Mouse (Mus musculus) hindbrain, embryonic 14.5 days (tissue): ENCODE data around the gene 1700025G04Rik. TPM values are rescaled to one million over a fixed set of nuclear protein-coding genes. Genes with fewer than 3 reads are reported as not detected.
A peak's percentile ranks its signal among the peaks of the same experiment; 100 is the strongest.

Experiments
- ATAC-seq: fragments of 200-750 bp; cut with Nextera tagmentation; 2 replicates; pipeline ENCODE4 v1.8.0; 2017; ENCODE audit warnings: moderate number of reproducible peaks, mild to moderate bottlenecking, moderate TSS enrichment, moderate library complexity; ENCODE audit not compliant: low FRiP score
- DNase-seq: peaks from one replicate; pipeline ENCODE4 v3.0.0-alpha.2; 2015; ENCODE audit warnings: low spot score
- H3K27ac ChIP-seq: fragments of 300-500 bp; sonication (generic); 2 replicates; pipeline ENCODE4 v1.5.1; 2014; ENCODE audit warnings: mild to moderate bottlenecking, moderate library complexity
- H3K27me3 ChIP-seq: fragments of 300-500 bp; sonication (generic); 2 replicates; pipeline ENCODE4 v1.6.1; 2014; ENCODE audit warnings: mild to moderate bottlenecking, low read length, mixed read lengths; ENCODE audit not compliant: control insufficient read depth, insufficient read depth
- H3K36me3 ChIP-seq: fragments of 300-500 bp; sonication (generic); replicated peaks from 2 replicates; pipeline ENCODE4 v1.6.1; 2014; ENCODE audit not compliant: control insufficient read depth, insufficient read depth
- H3K4me1 ChIP-seq: fragments of 300-500 bp; sonication (generic); replicated peaks from 2 replicates; pipeline ENCODE4 v1.6.1; 2014; ENCODE audit warnings: antibody characterized with exemption, low read length, mixed read lengths; ENCODE audit not compliant: control insufficient read depth, insufficient read depth
- H3K4me2 ChIP-seq: fragments of 300-500 bp; sonication (generic); replicated peaks from 2 replicates; pipeline ENCODE4 v1.6.1; 2014; ENCODE audit warnings: mild to moderate bottlenecking, moderate library complexity
- H3K4me3 ChIP-seq: fragments of 300-500 bp; sonication (generic); replicated peaks from 2 replicates; pipeline ENCODE4 v1.5.1; 2014; ENCODE audit warnings: mild to moderate bottlenecking, low read length
- H3K9ac ChIP-seq: fragments of 300-500 bp; sonication (generic); 2 replicates; pipeline ENCODE4 v1.6.1; 2014
- H3K9me3 ChIP-seq: fragments of 300-500 bp; sonication (generic); 2 replicates; pipeline ENCODE4 v1.6.1; 2016; ENCODE audit warnings: low read length; ENCODE audit not compliant: control insufficient read depth
- WGBS: fragments of 180-500 bp; shearing (Covaris S2); extraction: QIAGEN DNeasy Blood & Tissue Kit; methylation state at CpG from one replicate; pipeline ENCODE4 v1.1.7; 2014; 5-methylcytosine and 5-hydroxymethylcytosine counted together
- polyA plus RNA-seq: library from polyadenylated mRNA; unstranded; fragments of >200 nt; fragmentation: Nextera tagmentation; extraction: Ambion mirVana; gene quantifications from 2 replicates; pipeline ENCODE4 v1.2.1, GENCODE M21; 2014

Gene 1700025G04Rik
- polyA plus RNA-seq, 1 experiment from 2014 or later = 32.6 TPM

DNA sequence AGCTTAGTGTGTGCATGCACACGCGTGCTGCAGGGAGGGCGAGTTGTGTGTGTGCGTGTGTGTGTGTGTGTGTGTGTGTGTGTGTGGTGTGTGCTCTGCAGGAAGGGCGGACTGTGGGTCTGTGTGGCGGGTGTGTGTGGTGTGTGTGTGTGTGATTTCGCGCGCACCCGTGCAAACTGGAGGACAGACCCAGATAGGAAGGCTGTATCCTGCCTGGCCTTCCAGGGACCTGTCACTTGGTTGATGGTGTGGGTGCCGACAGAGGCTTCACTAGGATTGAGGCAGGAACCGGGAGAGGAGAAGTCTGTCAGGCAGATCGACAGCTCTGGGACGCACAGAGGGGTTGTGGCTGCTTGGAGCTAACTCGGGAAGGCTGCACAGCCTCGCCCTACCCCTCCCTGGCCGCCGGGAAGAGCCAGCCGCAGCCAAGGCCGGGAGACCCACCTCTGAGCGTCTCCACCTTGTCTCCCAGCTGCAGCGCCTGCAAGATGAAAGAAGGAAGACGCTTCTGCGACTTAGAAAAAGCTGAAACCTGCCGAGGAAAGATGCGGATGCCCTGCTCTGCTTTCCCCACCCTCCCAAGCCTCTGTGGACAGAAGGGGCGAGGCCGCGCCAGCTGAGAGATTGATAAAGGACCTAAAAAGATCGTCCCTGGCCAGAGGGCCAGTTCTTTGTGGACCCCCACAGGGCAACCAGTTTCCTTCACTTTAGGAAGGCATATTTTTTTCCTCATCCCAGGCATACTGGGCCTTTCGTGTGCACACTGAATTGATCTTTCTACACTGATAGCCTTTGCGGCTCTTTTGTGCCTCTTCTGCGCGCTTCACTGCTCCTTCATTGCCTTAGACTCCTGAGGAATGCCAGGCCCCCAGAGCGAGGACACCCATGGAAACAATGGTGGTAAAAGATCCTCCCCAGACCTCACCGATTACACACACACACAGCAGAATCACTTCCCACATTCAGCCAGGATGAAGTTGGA is 930 bp upstream of the 1700025G04Rik start:
- DNase-seq (peak; percentile 57), ATAC-seq (no peak; the same call in 1 of the 2 replicates)
- no peaks in the 10 kb centered on the region for H3K36me3 ChIP-seq
- H3K4me1 ChIP-seq = peaks cover 38% of the 10 kb centered on the region
- no peaks in the 10 kb centered on the region for H3K9me3 ChIP-seq
- peak overlapping the region; percentile 86 for H3K4me2 ChIP-seq
- H3K9ac ChIP-seq = peak overlapping the region; percentile 95
- H3K27ac ChIP-seq = peak overlapping the region; percentile 99
- H3K27me3 ChIP-seq = no peaks in the 10 kb centered on the region
- H3K4me3 ChIP-seq = peak overlapping the region; percentile 92
- under 1% methylated on average over 36 of the region's 36 CpGs for WGBS

DNA sequence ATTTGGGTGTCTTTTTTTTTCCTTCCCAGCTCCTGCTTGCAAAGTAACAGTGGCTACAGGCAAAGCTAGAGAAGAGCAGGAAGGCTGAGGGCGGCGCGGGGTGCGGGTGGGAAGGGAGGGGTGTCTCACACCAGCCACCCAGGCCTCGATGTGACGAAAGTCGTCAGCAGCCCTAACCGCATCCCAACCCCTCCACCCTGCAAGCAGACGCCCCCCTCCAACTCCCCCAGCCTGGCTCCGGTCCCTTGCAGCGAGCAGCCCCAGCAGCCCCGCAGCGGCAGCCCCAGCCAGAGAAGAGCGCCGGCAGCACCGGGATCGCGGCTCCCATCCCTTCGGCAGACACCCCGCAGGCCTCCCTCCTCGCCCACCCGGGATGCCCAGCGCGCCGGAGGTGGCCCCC is 399 bp downstream of the 1700025G04Rik start:
- peak overlapping the region; percentile 86 for H3K4me2 ChIP-seq
- ATAC-seq (peak; percentile 28), DNase-seq (no peak)
- peak overlapping the region; percentile 92 for H3K4me3 ChIP-seq
- peak overlapping the region; percentile 99 for H3K27ac ChIP-seq
- H3K4me1 ChIP-seq = peaks cover 51% of the 10 kb centered on the region
- H3K27me3 ChIP-seq = no peaks in the 10 kb centered on the region
- H3K9ac ChIP-seq = peak overlapping the region; percentile 95
- H3K36me3 ChIP-seq = no peaks in the 10 kb centered on the region
- H3K9me3 ChIP-seq = no peaks in the 10 kb centered on the region
- 0% methylated on average over 19 of the region's 25 CpGs for WGBS

DNA sequence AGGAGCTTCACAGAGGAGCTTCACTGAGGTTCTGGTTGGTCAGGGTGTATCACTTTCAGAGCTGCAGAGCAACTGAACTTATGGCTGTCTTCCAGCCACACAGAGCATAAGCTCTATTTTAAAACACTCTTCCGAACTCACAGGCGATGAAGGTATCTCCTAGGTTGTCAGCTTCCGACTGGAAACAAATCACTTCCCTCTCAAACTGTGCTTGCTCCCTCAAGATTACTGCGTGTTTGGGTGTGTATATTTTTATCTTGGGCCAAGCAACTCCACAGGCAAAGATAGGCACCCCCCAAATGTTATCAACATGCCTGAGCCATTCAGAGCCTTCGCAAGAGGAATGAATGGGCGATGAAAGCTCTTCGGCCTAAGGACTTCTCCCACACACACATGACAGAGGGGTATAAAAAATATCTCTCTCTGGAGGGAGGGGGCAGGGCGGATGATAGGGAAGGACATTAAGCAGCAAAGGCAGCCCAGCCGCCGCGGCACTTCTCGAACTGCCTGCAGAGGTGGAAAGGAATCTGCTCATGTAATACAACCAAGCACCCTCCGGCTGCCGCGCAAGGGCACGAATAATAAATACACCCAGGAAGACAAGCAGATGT is 1.0 kb downstream of the 1700025G04Rik start:
- Histone ChIP-seq H3K9ac (peak overlapping the region; percentile 95), H3K4me1 (peaks cover 51% of the 10 kb centered on the region)

DNA sequence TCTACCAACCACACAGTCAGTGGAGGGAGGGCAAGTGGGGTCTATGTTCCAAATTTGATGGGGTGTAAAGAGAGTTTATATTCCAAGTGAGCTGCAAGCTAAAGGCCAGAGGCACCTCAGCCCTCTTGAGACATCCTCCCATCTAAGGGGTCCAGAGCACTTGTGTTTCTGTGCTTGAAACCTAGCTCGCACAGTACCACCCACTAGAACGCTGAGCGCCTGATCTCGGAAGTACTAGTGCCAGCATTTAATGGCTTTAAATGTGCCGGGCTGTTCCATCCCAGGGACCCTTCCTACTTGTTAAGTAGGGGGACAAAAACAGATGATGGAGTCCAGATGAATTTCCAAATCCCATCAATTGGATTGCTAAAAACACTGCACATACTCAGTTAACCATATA is 1.9 kb downstream of the 1700025G04Rik start:
- DNase-seq (no peak), ATAC-seq (no peak)
- Histone ChIP-seq H3K9ac (peak overlapping the region; percentile 95; the same call in 1 of the 2 replicates), H3K9me3 (no peaks in the 10 kb centered on the region), H3K27ac (0 out of 2 replicates have a peak overlapping the region, but pooled peaks have one; percentile 99), H3K27me3 (no peaks in the 10 kb centered on the region), H3K4me1 (peaks cover 58% of the 10 kb centered on the region), H3K4me2 (peak overlapping the region; percentile 86), H3K4me3 (peak overlapping the region; percentile 92), H3K36me3 (no peaks in the 10 kb centered on the region)
- WGBS = 34% methylated on average over 5 of the region's 5 CpGs

More for the DNA sequence above, 1.0 kb downstream of the 1700025G04Rik start:
- Histone ChIP-seq H3K4me3 (peak overlapping the region; percentile 92), H3K27ac (peak overlapping the region; percentile 99), H3K27me3 (no peaks in the 10 kb centered on the region), H3K36me3 (no peaks in the 10 kb centered on the region), H3K9me3 (no peaks in the 10 kb centered on the region), H3K4me2 (peak overlapping the region; percentile 86)
- 1% methylated on average over 16 of the region's 16 CpGs for WGBS
- DNase-seq (no peak), ATAC-seq (no peak)

DNA sequence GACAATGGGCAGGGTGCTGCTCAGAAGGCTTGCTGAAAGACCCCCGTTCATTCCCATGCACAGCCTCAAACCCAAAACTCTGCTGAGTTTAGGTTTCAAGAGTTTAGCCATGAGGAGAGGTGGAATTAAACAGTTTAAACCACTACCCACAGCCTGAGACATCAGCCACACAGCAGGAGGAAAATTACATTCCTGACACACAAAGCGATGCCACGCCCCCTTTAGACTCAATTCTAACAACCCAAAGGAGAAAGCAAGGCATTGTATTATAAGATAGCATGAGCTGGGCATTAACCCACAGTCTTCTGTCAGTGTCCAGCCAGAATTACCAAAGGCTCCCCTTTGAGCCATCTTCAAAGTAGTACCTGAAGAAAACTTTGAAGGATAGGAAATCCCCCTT is 3.0 kb downstream of the 1700025G04Rik start:
- peak overlapping the region; percentile 92 for H3K4me3 ChIP-seq
- H3K4me1 ChIP-seq = peaks cover 68% of the 10 kb centered on the region
- H3K27me3 ChIP-seq = no peaks in the 10 kb centered on the region
- H3K9ac ChIP-seq = peak overlapping the region; percentile 22; the same call in 1 of the 2 replicates
- 18% methylated on average over 3 of the region's 3 CpGs for WGBS
- no peaks in the 10 kb centered on the region for H3K36me3 ChIP-seq
- H3K4me2 ChIP-seq = peak overlapping the region; percentile 86
- ATAC-seq (no peak), DNase-seq (no peak)
- H3K27ac ChIP-seq = no peak overlapping the region
- no peaks in the 10 kb centered on the region for H3K9me3 ChIP-seq

DNA sequence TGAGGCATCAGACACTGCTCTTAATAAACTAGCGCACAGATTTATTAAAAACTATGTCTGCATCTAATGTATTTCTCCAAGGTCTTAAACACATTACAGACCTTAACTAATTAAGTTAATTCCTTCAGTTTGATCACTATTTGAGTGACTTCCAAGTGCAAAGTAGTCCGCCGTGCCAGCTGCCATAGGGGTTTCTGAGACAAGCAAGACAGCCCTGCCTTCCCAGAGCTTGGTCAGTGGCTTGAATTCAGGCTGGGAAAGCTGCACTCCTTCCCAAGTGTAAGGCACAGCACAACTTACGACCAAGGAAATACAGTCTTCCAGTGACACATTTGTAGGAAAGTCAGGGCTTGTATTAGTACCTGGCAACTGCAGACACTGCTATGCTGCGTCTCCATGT is 4.4 kb downstream of the 1700025G04Rik start:
- Histone ChIP-seq H3K4me3 (no peak overlapping the region), H3K4me2 (peak overlapping the region; percentile 86), H3K9me3 (no peaks in the 10 kb centered on the region), H3K4me1 (peaks cover 61% of the 10 kb centered on the region), H3K36me3 (no peaks in the 10 kb centered on the region), H3K27ac (no peak overlapping the region), H3K9ac (0 out of 2 replicates have a peak overlapping the region, but pooled peaks have one; percentile 17), H3K27me3 (no peaks in the 10 kb centered on the region)
- no peak for ATAC-seq
- 52% methylated on average over 5 of the region's 5 CpGs for WGBS
- DNase-seq = no peak

DNA sequence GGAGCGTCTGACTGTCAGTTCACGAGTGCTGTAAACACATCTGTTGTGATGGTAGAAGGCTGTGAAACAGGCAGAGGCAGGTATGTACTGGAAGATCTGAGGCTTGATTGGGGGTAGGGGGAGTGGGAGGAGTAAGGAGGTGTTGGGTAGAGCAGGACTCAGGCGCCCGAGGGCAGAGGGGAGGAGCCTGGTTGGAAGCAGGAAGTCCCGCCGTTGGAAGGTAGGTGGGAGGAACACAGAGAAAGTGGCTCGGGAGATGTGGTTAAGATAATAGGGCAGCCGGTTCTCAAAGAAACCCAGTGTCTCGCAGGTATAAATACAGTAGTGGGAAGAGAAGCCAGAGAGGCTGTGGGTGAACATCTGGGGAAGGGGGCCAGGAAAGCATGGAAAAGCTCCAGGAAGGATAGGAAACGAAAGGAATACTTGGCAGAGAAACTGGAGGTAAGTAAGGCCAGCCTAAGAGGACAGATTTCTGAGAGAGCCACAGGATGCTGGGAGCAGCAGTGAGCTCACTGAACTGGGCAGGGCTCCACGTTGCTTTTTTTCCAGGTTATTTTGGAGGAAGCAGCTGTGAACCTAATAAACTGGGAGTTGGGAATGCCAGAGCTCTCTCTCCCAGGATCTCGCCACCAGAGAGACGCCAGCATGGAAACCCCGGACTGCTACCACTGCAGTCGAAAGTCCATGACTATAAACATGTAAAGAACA is 5.1 kb downstream of the 1700025G04Rik start:
- 27% methylated on average over 15 of the region's 15 CpGs for WGBS
- peak overlapping the region; percentile 86 for H3K4me2 ChIP-seq
- ATAC-seq = no peak
- H3K9ac ChIP-seq = no peak overlapping the region
- H3K4me3 ChIP-seq = no peak overlapping the region
- peak overlapping the region; percentile 43; the same call in 1 of the 2 replicates for H3K27ac ChIP-seq
- no peaks in the 10 kb centered on the region for H3K9me3 ChIP-seq
- H3K27me3 ChIP-seq = no peaks in the 10 kb centered on the region
- no peak for DNase-seq
- peaks cover 61% of the 10 kb centered on the region for H3K4me1 ChIP-seq
- no peaks in the 10 kb centered on the region for H3K36me3 ChIP-seq

DNA sequence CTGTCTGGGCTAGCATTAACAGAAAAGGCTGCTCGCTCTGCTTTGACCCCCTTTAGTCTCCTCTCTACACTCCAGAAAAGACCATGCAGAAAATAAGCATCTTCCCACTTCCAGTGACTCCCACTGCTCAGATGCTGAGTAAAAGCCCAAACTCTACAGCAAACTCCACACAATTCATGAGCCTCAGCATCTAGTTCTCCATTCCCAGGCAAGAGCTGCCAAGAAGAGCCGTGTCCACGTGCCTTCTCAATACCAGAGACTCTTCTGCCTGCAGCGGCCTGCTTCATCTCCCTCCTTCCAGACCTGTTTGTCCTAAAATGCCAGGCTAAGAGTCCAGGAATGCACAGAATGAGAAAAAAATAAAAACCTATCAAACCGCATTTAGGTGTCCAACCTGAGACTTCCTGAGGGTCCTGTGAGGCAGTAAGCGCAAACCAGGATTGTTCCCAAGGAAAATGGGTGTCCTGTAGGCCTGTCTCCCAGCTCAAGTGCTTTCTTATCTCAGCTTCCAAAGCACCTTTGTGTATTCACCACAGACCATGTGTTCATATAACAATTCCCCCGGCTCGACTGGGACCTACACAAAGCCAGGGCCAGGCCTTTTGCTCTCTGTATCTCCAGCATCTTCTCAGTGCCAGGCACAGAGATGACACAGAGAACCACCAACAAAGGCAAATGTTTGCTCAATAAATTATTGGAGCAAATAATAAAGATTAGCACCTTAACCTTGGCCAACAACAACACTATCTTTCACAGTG is 7.8 kb downstream of the 1700025G04Rik start:
- Histone ChIP-seq H3K27ac (no peak overlapping the region; the same call in 1 of the 2 replicates), H3K27me3 (no peaks in the 10 kb centered on the region), H3K4me1 (peaks cover 52% of the 10 kb centered on the region), H3K9me3 (no peaks in the 10 kb centered on the region), H3K9ac (no peak overlapping the region), H3K36me3 (no peaks in the 10 kb centered on the region), H3K4me2 (no peak overlapping the region), H3K4me3 (no peak overlapping the region)
- WGBS = 69% methylated on average over 8 of the region's 8 CpGs
- ATAC-seq (no peak), DNase-seq (no peak)
